Mouse (Mus musculus) liver, adult 2 months (tissue): ENCODE results near the gene Evi2.

ENCODE experiments used
- CTCF ChIP-seq: fragments of 200-500 bp; IDR thresholded peaks from 2 replicates; pipeline ENCODE4 v1.5.1; 2011; ENCODE audit warnings: low read depth, low read length, control low read depth
- POLR2A ChIP-seq: fragments of 200-500 bp; IDR thresholded peaks from 2 replicates; pipeline ENCODE4 v1.6.1; 2011; ENCODE audit warnings: low read length, control low read depth; ENCODE audit not compliant: insufficient read depth; ENCODE audit errors: extremely low read depth

DNA sequence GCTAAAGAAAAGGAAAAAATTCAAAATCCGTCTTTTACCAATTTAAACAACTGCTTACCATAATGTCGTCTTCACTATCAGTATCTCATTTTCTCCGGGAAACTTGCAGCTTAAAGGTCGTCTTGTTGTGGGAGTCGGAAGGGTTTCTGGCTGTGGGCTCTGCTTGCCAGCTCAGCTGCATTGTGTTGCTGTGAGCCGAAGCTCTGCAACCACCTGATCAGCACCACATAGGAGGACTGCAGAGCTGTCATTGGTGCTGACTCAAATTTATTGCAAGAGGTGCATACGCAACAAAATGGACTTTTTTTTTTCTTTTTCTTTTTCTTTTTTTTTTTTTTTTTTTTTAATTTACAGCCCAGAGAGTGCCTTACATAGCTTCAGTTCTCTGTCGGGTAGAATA, 26.5 kb downstream of the Evi2 start, which contains the start of gene Omg:
- TF ChIP-seq POLR2A (no peak), CTCF (no peak)
